Mouse (Mus musculus) embryonic facial prominence, embryonic 11.5 days (tissue): Measurements from ENCODE around the gene Cbwd1. TPM values are rescaled to one million over a fixed set of nuclear protein-coding genes. Genes with fewer than 3 reads are reported as not detected.

Experiments
- ATAC-seq: fragments of 200-750 bp; cut with Nextera tagmentation; replicated peaks from 2 replicates; pipeline ENCODE4 v1.8.0; 2017; ENCODE audit warnings: low read depth; ENCODE audit not compliant: insufficient number of reproducible peaks, low FRiP score, low TSS enrichment
- DNase-seq: peaks from one replicate; pipeline ENCODE4 v3.0.0-alpha.2; 2015; ENCODE audit warnings: low spot score
- H3K27ac ChIP-seq: fragments of 300-500 bp; sonication (generic); replicated peaks from 2 replicates; pipeline ENCODE4 v1.5.1; 2014; ENCODE audit warnings: mild to moderate bottlenecking, low read depth, low read length, control low read depth
- H3K27me3 ChIP-seq: fragments of 300-500 bp; sonication (generic); 2 replicates; pipeline ENCODE4 v1.6.1; 2014; ENCODE audit warnings: mild to moderate bottlenecking, low read length, moderate library complexity, mixed read lengths; ENCODE audit not compliant: control insufficient read depth, insufficient read depth
- H3K36me3 ChIP-seq: fragments of 300-500 bp; sonication (generic); replicated peaks from 2 replicates; pipeline ENCODE4 v1.6.1; 2014; ENCODE audit warnings: low read depth, mild to moderate bottlenecking, low read length, moderate library complexity, mixed read lengths; ENCODE audit not compliant: control insufficient read depth, insufficient read depth
- H3K4me1 ChIP-seq: fragments of 300-500 bp; sonication (generic); 2 replicates; pipeline ENCODE4 v1.6.1; 2014; ENCODE audit warnings: low read length, mixed read lengths; ENCODE audit not compliant: control insufficient read depth, insufficient read depth
- H3K4me2 ChIP-seq: fragments of 300-500 bp; sonication (generic); 2 replicates; pipeline ENCODE4 v1.6.1; 2014; ENCODE audit warnings: low read depth, mild to moderate bottlenecking, control low read depth, low read length, moderate library complexity
- H3K4me3 ChIP-seq: fragments of 300-500 bp; sonication (generic); 2 replicates; pipeline ENCODE4 v1.5.1; 2014; ENCODE audit warnings: low read depth, low read length, control low read depth
- H3K9ac ChIP-seq: fragments of 300-500 bp; sonication (generic); replicated peaks from 2 replicates; pipeline ENCODE4 v1.6.1; 2014; ENCODE audit warnings: mild to moderate bottlenecking, control low read depth, low read length
- H3K9me3 ChIP-seq: fragments of 300-500 bp; sonication (generic); replicated peaks from 2 replicates; pipeline ENCODE4 v1.6.1; 2016; ENCODE audit warnings: mild to moderate bottlenecking, low read length, inconsistent platforms, mixed read lengths; ENCODE audit not compliant: control insufficient read depth
- WGBS: fragments of 180-500 bp; shearing (Covaris S2); extraction: QIAGEN DNeasy Blood & Tissue Kit; methylation state at CpG from one replicate; pipeline ENCODE4 v1.1.7; 2014; 5-methylcytosine and 5-hydroxymethylcytosine counted together
- polyA plus RNA-seq: library from polyadenylated mRNA; unstranded; fragments of >200 nt; fragmentation: Nextera tagmentation; extraction: Ambion mirVana; gene quantifications from 2 replicates; pipeline ENCODE4 v1.2.1, GENCODE M21; 2014

The Cbwd1 gene
- 19.9 and 22.5 TPM in 2 replicates for polyA plus RNA-seq

DNA sequence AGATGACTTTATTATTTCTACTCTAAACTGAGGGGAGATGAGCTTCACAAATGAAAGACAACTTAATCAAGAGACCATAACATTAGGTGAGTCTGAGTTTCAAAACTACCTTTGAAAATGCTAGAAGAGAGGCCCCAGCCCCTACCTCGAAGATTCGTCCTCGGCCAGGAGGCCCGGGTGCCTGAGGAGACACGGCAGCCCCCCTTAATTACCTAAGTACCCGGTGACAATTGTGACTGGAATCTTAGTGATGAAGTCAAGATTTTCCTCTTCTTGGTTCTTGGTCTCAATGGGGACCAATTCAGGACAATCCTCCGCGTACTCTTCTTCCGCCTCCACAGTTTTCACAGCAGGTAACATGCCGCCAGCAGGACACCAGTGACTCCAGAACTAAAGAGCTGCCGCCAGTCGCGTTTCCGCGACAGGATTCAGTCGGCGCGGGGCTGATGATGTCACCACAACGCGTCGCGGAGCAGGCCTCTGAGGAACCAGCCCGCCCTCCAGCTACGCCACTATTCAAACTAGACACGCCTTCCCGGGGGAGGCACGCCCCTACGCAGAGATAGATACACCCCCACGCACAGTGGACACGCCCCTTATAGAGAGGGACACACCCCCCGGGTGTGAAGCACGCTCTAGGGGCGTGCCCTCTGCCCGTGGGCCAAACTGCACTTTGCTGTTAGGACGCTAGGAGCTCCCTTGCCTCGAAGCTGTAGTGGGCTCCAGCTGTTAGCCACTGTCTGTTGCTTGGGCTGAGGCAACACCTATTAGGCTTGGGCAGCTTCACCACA lies at the start of gene Cbwd1:
TSS of gene Cbwd1 (minus strand) at position 439 of the 791 bp plus-strand sequence.
- Histone ChIP-seq H3K4me3 (peak within 1 kb of the TSS; percentile 72), H3K4me2 (peak within 1 kb of the TSS; percentile 54), H3K9me3 (no peaks in the 10 kb centered on the region), H3K27me3 (no peaks in the 10 kb centered on the region), H3K4me1 (no peaks in the 10 kb centered on the region), H3K9ac (peak within 1 kb of the TSS; percentile 73), H3K36me3 (no peaks in the 10 kb centered on the region), H3K27ac (no peak within 1 kb of the TSS)
- whole genome bisulfite sequencing: under 1% methylated on average over 36 of the region's 36 CpGs
- ATAC-seq (peak; percentile 99), DNase-seq (peak; percentile 99)

DNA sequence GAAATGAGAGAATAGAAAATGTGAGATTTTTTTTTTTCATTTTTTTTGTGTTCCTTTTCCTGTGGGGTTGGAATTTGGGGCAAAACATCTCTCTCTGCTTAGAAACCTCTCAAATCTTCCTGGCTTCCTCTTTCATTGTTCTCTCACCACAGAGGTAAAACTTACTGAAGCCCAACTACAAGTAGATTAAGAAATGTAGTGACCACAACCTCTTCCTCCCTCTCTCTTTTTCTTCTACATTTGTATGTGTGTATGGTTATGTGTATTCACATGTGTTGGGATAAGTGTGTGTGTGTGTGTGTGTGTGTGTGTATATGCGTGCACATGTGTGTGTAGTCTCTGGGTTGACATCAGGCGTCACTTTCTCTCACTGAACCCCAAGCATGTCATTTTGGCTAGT lies 47.1 kb upstream of the Cbwd1 start:
- H3K9me3 ChIP-seq: no peaks in the 10 kb centered on the region
- no peak for ATAC-seq
- no peak overlapping the region for H3K27ac ChIP-seq
- H3K4me2 ChIP-seq: no peak overlapping the region
- no peak overlapping the region for H3K9ac ChIP-seq
- 76% methylated on average over 2 of the region's 2 CpGs for WGBS
- H3K27me3 ChIP-seq: no peaks in the 10 kb centered on the region
- H3K36me3 ChIP-seq: no peaks in the 10 kb centered on the region
- no peaks in the 10 kb centered on the region for H3K4me1 ChIP-seq
- H3K4me3 ChIP-seq: no peak overlapping the region
- DNase-seq: no peak

- H3K4me1 ChIP-seq: no peaks in the 10 kb centered on the region
- DNase-seq (no peak), ATAC-seq (no peak)
- no peak overlapping the region for H3K4me3 ChIP-seq
- H3K27me3 ChIP-seq: no peaks in the 10 kb centered on the region
- H3K9ac ChIP-seq: no peak overlapping the region
- no peak overlapping the region for H3K4me2 ChIP-seq
- no peaks in the 10 kb centered on the region for H3K36me3 ChIP-seq
- no peak overlapping the region for H3K27ac ChIP-seq
- H3K9me3 ChIP-seq: no peaks in the 10 kb centered on the region
- 76% methylated on average over 1 of the region's 1 CpGs for WGBS
Measured at GRCm38 (mm10) chr19:25006686-25007085, 45.3 kb upstream of the Cbwd1 start.

- no peaks in the 10 kb centered on the region for H3K4me1 ChIP-seq
- 59% methylated on average over 4 of the region's 4 CpGs for WGBS
- H3K9me3 ChIP-seq: no peaks in the 10 kb centered on the region
- peaks cover 22% of the 10 kb centered on the region for H3K27me3 ChIP-seq
- DNase-seq (peak; percentile 20), ATAC-seq (no peak)
- no peak overlapping the region for H3K9ac ChIP-seq
- no peaks in the 10 kb centered on the region for H3K36me3 ChIP-seq
- H3K4me2 ChIP-seq: no peak overlapping the region
- no peak overlapping the region for H3K4me3 ChIP-seq
- no peak overlapping the region for H3K27ac ChIP-seq
Measured at GRCm38 (mm10) chr19:25003810-25004209, 42.4 kb upstream of the Cbwd1 start.

DNA sequence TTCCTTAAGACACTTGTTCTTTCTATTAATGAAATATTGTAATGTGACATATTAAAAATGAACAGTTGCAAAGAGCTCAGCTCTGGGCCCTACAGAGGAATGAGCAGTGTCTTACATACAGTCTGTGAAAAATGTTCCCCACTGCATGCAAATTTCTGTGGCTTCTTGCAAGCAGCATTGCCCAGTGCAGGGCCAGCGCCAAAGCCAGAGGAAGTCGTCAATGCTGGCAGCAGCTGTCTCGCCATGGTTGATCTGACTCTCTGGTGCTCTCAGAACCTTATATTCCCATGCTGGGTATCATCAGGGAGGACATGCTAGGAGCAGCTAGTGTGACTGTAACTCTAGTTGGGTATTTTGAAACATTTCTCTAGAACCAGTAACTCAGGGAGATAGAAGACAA lies 41.4 kb upstream of the Cbwd1 start:
- Histone ChIP-seq H3K36me3 (no peaks in the 10 kb centered on the region), H3K4me3 (no peak overlapping the region), H3K9ac (no peak overlapping the region), H3K27me3 (peaks cover 22% of the 10 kb centered on the region), H3K4me2 (no peak overlapping the region), H3K27ac (no peak overlapping the region), H3K4me1 (no peaks in the 10 kb centered on the region), H3K9me3 (no peaks in the 10 kb centered on the region)
- 78% methylated on average over 3 of the region's 3 CpGs for WGBS
- no peak for DNase-seq
- ATAC-seq: no peak

DNA sequence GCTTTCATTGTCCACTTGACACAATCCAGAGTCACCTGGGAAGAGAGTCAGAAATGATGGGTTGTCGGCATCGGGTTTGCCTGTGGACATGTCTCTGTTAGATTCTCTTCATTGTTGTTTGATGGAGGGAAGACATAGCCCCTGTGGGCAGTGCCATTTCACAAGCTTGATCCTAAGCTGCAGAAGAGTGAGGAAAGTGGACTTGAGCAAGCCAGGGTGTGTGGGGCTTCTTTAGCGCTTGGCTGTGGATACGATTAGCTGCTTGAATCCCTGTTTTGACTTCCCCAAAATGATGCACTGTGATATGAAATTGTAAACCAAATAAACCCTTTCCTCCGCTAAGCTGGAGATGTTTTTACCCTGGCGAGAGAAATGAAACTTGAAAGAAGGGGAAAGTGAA lies 40.6 kb upstream of the Cbwd1 start:
- 80% methylated on average over 6 of the region's 6 CpGs for WGBS
- H3K27ac ChIP-seq: no peak overlapping the region
- no peaks in the 10 kb centered on the region for H3K9me3 ChIP-seq
- no peak overlapping the region for H3K4me3 ChIP-seq
- H3K9ac ChIP-seq: no peak overlapping the region
- H3K36me3 ChIP-seq: no peaks in the 10 kb centered on the region
- DNase-seq (no peak), ATAC-seq (no peak)
- no peak overlapping the region for H3K4me2 ChIP-seq
- H3K27me3 ChIP-seq: peaks cover 22% of the 10 kb centered on the region
- no peaks in the 10 kb centered on the region for H3K4me1 ChIP-seq

GRCm38 (mm10) chr19:25000153-25000552 lies 38.7 kb upstream of the Cbwd1 start:
- Histone ChIP-seq H3K4me3 (peak overlapping the region; percentile 69; the same call in 1 of the 2 replicates), H3K27me3 (peaks cover 22% of the 10 kb centered on the region), H3K4me2 (no peak overlapping the region), H3K36me3 (no peaks in the 10 kb centered on the region), H3K27ac (no peak overlapping the region), H3K9ac (no peak overlapping the region), H3K4me1 (no peaks in the 10 kb centered on the region), H3K9me3 (no peaks in the 10 kb centered on the region)
- WGBS: 29% methylated on average over 9 of the region's 9 CpGs
- ATAC-seq: no peak
- DNase-seq: no peak

- DNase-seq (peak; percentile 56), ATAC-seq (0 out of 2 replicates have a peak, but pooled peaks have one; percentile 56)
- under 1% methylated on average over 91 of the region's 109 CpGs for WGBS
- Histone ChIP-seq H3K9me3 (no peaks in the 10 kb centered on the region), H3K27ac (no peak within 1 kb of the TSS), H3K9ac (peak within 1 kb of the TSS; percentile 50), H3K4me1 (no peaks in the 10 kb centered on the region), H3K36me3 (no peaks in the 10 kb centered on the region), H3K4me2 (peak within 1 kb of the TSS; percentile 97), H3K4me3 (peak within 1 kb of the TSS; percentile 69), H3K27me3 (peaks cover 22% of the 10 kb centered on the region)
Measured at GRCm38 (mm10) chr19:24999201-24999886, 37.9 kb upstream of the Cbwd1 start, which contains the start of gene Dock8. TSS of gene Dock8 (plus strand) at chr19:24999534.
